Mouse (Mus musculus) E14TG2a.4 (cell line): ENCODE results near the gene Tppp.
"Not testable (repeated sequence)": the region's sequence is repeated elsewhere in the genome, so short reads cannot be mapped to it uniquely, and the experiment has no call there.

Source experiments
- H3K27me3 ChIP-seq: 2 replicates; pipeline ENCODE4 v1.6.1; 2014; ENCODE audit warnings: low read length, control low read depth; ENCODE audit not compliant: insufficient read depth
- H3K36me3 ChIP-seq: 2 replicates; pipeline ENCODE4 v1.6.1; 2014; ENCODE audit warnings: low read length, control low read depth; ENCODE audit not compliant: insufficient read depth
- H3K4me1 ChIP-seq: replicated peaks from 2 replicates; pipeline ENCODE4 v1.6.1; 2014; ENCODE audit warnings: low read depth, low read length, control low read depth
- H3K4me3 ChIP-seq: replicated peaks from 2 replicates; pipeline ENCODE4 v1.5.1; 2014; ENCODE audit warnings: mild to moderate bottlenecking, low read length
- H3K9me3 ChIP-seq: 2 replicates; pipeline ENCODE4 v1.6.1; 2014; ENCODE audit warnings: low read length, control low read depth
- CTCF ChIP-seq: conservative IDR thresholded peaks from 2 replicates; pipeline ENCODE4 v1.5.1; 2014; ENCODE audit warnings: low read length
- NANOG ChIP-seq: IDR thresholded peaks from 2 replicates; pipeline ENCODE4 v1.6.1; 2014; ENCODE audit warnings: borderline replicate concordance, low read length, mixed read lengths
- POU5F1 ChIP-seq: IDR thresholded peaks from 2 replicates; pipeline ENCODE4 v1.6.1; 2014; ENCODE audit warnings: low read length, borderline replicate concordance

The Tppp gene

GRCm38 (mm10) chr13:74063340-74064050 lies 54.3 kb downstream of the Tppp start:
- Histone ChIP-seq H3K4me3 (no peak overlapping the region), H3K4me1 (peaks cover 9% of the 10 kb centered on the region), H3K27me3 (no peaks in the 10 kb centered on the region; the same call in 1 of the 2 replicates), H3K36me3 (no peaks in the 10 kb centered on the region), H3K9me3 (no peaks in the 10 kb centered on the region)
- TF ChIP-seq CTCF (no peak), NANOG (no peak), POU5F1 (no peak)

GRCm38 (mm10) chr13:74066576-74066975 lies 57.4 kb downstream of the Tppp start:
- no peaks in the 10 kb centered on the region; the same call in 1 of the 2 replicates for H3K27me3 ChIP-seq
- H3K36me3 ChIP-seq, result no peaks in the 10 kb centered on the region
- no peak for TF ChIP-seq CTCF
- no peak for TF ChIP-seq POU5F1
- TF ChIP-seq NANOG, result no peak
- H3K9me3 ChIP-seq, result no peaks in the 10 kb centered on the region
- no peak overlapping the region for H3K4me3 ChIP-seq
- 0 out of 2 replicates have a peak, but pooled peaks cover 3% of the 10 kb centered on the region for H3K4me1 ChIP-seq

- peaks cover 11% of the 10 kb centered on the region; the same call in 1 of the 2 replicates for H3K27me3 ChIP-seq
- H3K9me3 ChIP-seq, H3K4me1 ChIP-seq, H3K4me3 ChIP-seq, H3K36me3 ChIP-seq: not testable (repeated sequence)
Observed at GRCm38 (mm10) chr13:74071244-74071643, 62.0 kb downstream of the Tppp start.

- TF ChIP-seq POU5F1 (no peak), NANOG (no peak), CTCF (no peak)
- Histone ChIP-seq H3K36me3 (no peaks in the 10 kb centered on the region), H3K4me1 (no peaks in the 10 kb centered on the region), H3K4me3 (no peak overlapping the region), H3K9me3 (no peaks in the 10 kb centered on the region), H3K27me3 (peaks cover 12% of the 10 kb centered on the region; the same call in 1 of the 2 replicates)
Observed at GRCm38 (mm10) chr13:74071714-74072113, 62.5 kb downstream of the Tppp start.

- no peaks in the 10 kb centered on the region for H3K36me3 ChIP-seq
- H3K9me3 ChIP-seq, result no peaks in the 10 kb centered on the region
- H3K4me3 ChIP-seq, result no peak overlapping the region
- no peaks in the 10 kb centered on the region for H3K4me1 ChIP-seq
- no peak for TF ChIP-seq POU5F1
- TF ChIP-seq NANOG, result no peak
- no peak for TF ChIP-seq CTCF
- H3K27me3 ChIP-seq, result peaks cover 12% of the 10 kb centered on the region; the same call in 1 of the 2 replicates
Observed at GRCm38 (mm10) chr13:74073369-74073768, 64.2 kb downstream of the Tppp start.
